Mouse (Mus musculus) hindbrain, embryonic 16.5 days (tissue): ENCODE data around the gene Spag17. TPM values are rescaled to one million over a fixed set of nuclear protein-coding genes. Genes with fewer than 3 reads are reported as not detected.

Source experiments
- ATAC-seq: fragments of 200-750 bp; cut with Nextera tagmentation; 2 replicates; pipeline ENCODE4 v1.8.0; 2017; ENCODE audit warnings: moderate TSS enrichment, moderate library complexity
- H3K27ac ChIP-seq: fragments of 300-500 bp; sonication (generic); 2 replicates; pipeline ENCODE4 v1.5.1; 2014; ENCODE audit warnings: low read depth, mild to moderate bottlenecking, control low read depth, low read length, moderate library complexity
- H3K27me3 ChIP-seq: fragments of 300-500 bp; sonication (generic); replicated peaks from 2 replicates; pipeline ENCODE4 v1.6.1; 2014; ENCODE audit warnings: low read length; ENCODE audit not compliant: control insufficient read depth, insufficient read depth
- H3K36me3 ChIP-seq: fragments of 300-500 bp; sonication (generic); 2 replicates; pipeline ENCODE4 v1.6.1; 2014; ENCODE audit warnings: mild to moderate bottlenecking, low read length, moderate library complexity, mixed read lengths; ENCODE audit not compliant: control insufficient read depth, insufficient read depth
- H3K4me1 ChIP-seq: fragments of 300-500 bp; sonication (generic); 2 replicates; pipeline ENCODE4 v1.6.1; 2014; ENCODE audit warnings: low read depth, low read length; ENCODE audit not compliant: control insufficient read depth, insufficient read depth
- H3K4me2 ChIP-seq: fragments of 300-500 bp; sonication (generic); 2 replicates; pipeline ENCODE4 v1.6.1; 2014; ENCODE audit warnings: mild to moderate bottlenecking, low read length, control low read depth, moderate library complexity
- H3K4me3 ChIP-seq: fragments of 300-500 bp; sonication (generic); 2 replicates; pipeline ENCODE4 v1.5.1; 2014; ENCODE audit warnings: mild to moderate bottlenecking, low read length, control low read depth, moderate library complexity
- H3K9ac ChIP-seq: fragments of 300-500 bp; sonication (generic); 2 replicates; pipeline ENCODE4 v1.6.1; 2014; ENCODE audit warnings: low read depth, mild to moderate bottlenecking, control low read depth, low read length, moderate library complexity
- H3K9me3 ChIP-seq: fragments of 300-500 bp; sonication (generic); 2 replicates; pipeline ENCODE4 v1.6.1; 2014; ENCODE audit warnings: mild to moderate bottlenecking, low read length, moderate library complexity; ENCODE audit not compliant: control insufficient read depth
- WGBS: fragments of 180-500 bp; shearing (Covaris S2); extraction: QIAGEN DNeasy Blood & Tissue Kit; methylation state at CpG from one replicate; pipeline ENCODE4 v1.1.7; 2014; 5-methylcytosine and 5-hydroxymethylcytosine counted together
- polyA plus RNA-seq: library from polyadenylated mRNA; unstranded; fragments of >200 nt; fragmentation: Nextera tagmentation; extraction: Ambion mirVana; gene quantifications from 2 replicates; pipeline ENCODE4 v1.2.1, GENCODE M21; 2015

Gene Spag17
- polyA plus RNA-seq, 1 experiment from 2014 or later, result 0.75 TPM

- no peaks in the 10 kb centered on the region for H3K9me3 ChIP-seq
Observed at GRCm38 (mm10) chr3:99956517-99956916, 71.3 kb downstream of the Spag17 start.

GRCm38 (mm10) chr3:99959805-99960485 is 74.7 kb downstream of the Spag17 start:
- no peak for ATAC-seq
- 62% methylated on average over 7 of the region's 7 CpGs for WGBS

More at GRCm38 (mm10) chr3:99956517-99956916, 71.3 kb downstream of the Spag17 start:
- H3K27ac ChIP-seq, result no peak overlapping the region
- no peaks in the 10 kb centered on the region for H3K27me3 ChIP-seq
- no peak overlapping the region for H3K9ac ChIP-seq
- H3K4me3 ChIP-seq, result no peak overlapping the region
- no peak for ATAC-seq
- H3K4me1 ChIP-seq, result no peaks in the 10 kb centered on the region
- no peak overlapping the region for H3K4me2 ChIP-seq
- H3K36me3 ChIP-seq, result no peaks in the 10 kb centered on the region

GRCm38 (mm10) chr3:99964345-99964744 is 79.1 kb downstream of the Spag17 start:
- no peak for ATAC-seq
- Histone ChIP-seq H3K27ac (no peak overlapping the region), H3K27me3 (no peaks in the 10 kb centered on the region), H3K4me3 (no peak overlapping the region), H3K4me1 (no peaks in the 10 kb centered on the region), H3K4me2 (no peak overlapping the region), H3K36me3 (no peaks in the 10 kb centered on the region), H3K9me3 (no peaks in the 10 kb centered on the region), H3K9ac (no peak overlapping the region)
- WGBS, result 94% methylated on average over 6 of the region's 6 CpGs

More at GRCm38 (mm10) chr3:99959805-99960485, 74.7 kb downstream of the Spag17 start:
- H3K9me3 ChIP-seq, result no peaks in the 10 kb centered on the region
- H3K27ac ChIP-seq, result no peak overlapping the region
- H3K4me1 ChIP-seq, result no peaks in the 10 kb centered on the region
- no peak overlapping the region for H3K4me2 ChIP-seq
- no peaks in the 10 kb centered on the region for H3K36me3 ChIP-seq
- H3K27me3 ChIP-seq, result no peaks in the 10 kb centered on the region
- H3K9ac ChIP-seq, result no peak overlapping the region
- H3K4me3 ChIP-seq, result no peak overlapping the region

- no peaks in the 10 kb centered on the region for H3K27me3 ChIP-seq
- no peak overlapping the region for H3K4me2 ChIP-seq
- H3K4me1 ChIP-seq, result no peaks in the 10 kb centered on the region
- no peak overlapping the region for H3K4me3 ChIP-seq
- H3K9ac ChIP-seq, result no peak overlapping the region
- no peak overlapping the region for H3K27ac ChIP-seq
- no peaks in the 10 kb centered on the region for H3K36me3 ChIP-seq
- 59% methylated on average over 4 of the region's 4 CpGs for WGBS
- ATAC-seq, result no peak
- no peaks in the 10 kb centered on the region for H3K9me3 ChIP-seq
Observed at GRCm38 (mm10) chr3:99965863-99966262, 80.7 kb downstream of the Spag17 start.

- H3K36me3 ChIP-seq, result no peaks in the 10 kb centered on the region
- no peak overlapping the region for H3K27ac ChIP-seq
- ATAC-seq, result no peak
- no peaks in the 10 kb centered on the region for H3K9me3 ChIP-seq
- no peak overlapping the region for H3K9ac ChIP-seq
- H3K27me3 ChIP-seq, result no peaks in the 10 kb centered on the region
- 67% methylated on average over 2 of the region's 2 CpGs for WGBS
- no peak overlapping the region for H3K4me2 ChIP-seq
- H3K4me1 ChIP-seq, result no peaks in the 10 kb centered on the region
- no peak overlapping the region for H3K4me3 ChIP-seq
Observed at GRCm38 (mm10) chr3:99966285-99966684, 81.1 kb downstream of the Spag17 start.

- 56% methylated on average over 5 of the region's 5 CpGs for WGBS
Observed at GRCm38 (mm10) chr3:99970766-99971165, 85.6 kb downstream of the Spag17 start.

GRCm38 (mm10) chr3:99981046-99981445 is 95.8 kb downstream of the Spag17 start:
- Histone ChIP-seq H3K27ac (no peak overlapping the region), H3K4me3 (no peak overlapping the region), H3K4me2 (no peak overlapping the region), H3K36me3 (no peaks in the 10 kb centered on the region), H3K27me3 (no peaks in the 10 kb centered on the region), H3K4me1 (no peaks in the 10 kb centered on the region), H3K9me3 (no peaks in the 10 kb centered on the region), H3K9ac (no peak overlapping the region)
- no peak for ATAC-seq
- WGBS, result 70% methylated on average over 7 of the region's 7 CpGs

More at GRCm38 (mm10) chr3:99970766-99971165, 85.6 kb downstream of the Spag17 start:
- no peaks in the 10 kb centered on the region for H3K9me3 ChIP-seq
- H3K27ac ChIP-seq, result no peak overlapping the region
- H3K4me1 ChIP-seq, result no peaks in the 10 kb centered on the region
- no peak overlapping the region for H3K4me3 ChIP-seq
- H3K4me2 ChIP-seq, result no peak overlapping the region
- ATAC-seq, result no peak
- H3K9ac ChIP-seq, result no peak overlapping the region
- H3K36me3 ChIP-seq, result no peaks in the 10 kb centered on the region
- H3K27me3 ChIP-seq, result no peaks in the 10 kb centered on the region

- H3K27ac ChIP-seq, result no peak overlapping the region
- ATAC-seq, result no peak
- H3K4me3 ChIP-seq, result no peak overlapping the region
- H3K9ac ChIP-seq, result no peak overlapping the region
- H3K27me3 ChIP-seq, result no peaks in the 10 kb centered on the region
- H3K36me3 ChIP-seq, result no peaks in the 10 kb centered on the region
- no peaks in the 10 kb centered on the region for H3K4me1 ChIP-seq
- WGBS, result 18% methylated on average over 1 of the region's 1 CpGs
- H3K4me2 ChIP-seq, result no peak overlapping the region
- no peaks in the 10 kb centered on the region for H3K9me3 ChIP-seq
Observed at GRCm38 (mm10) chr3:100004676-100005075, 119.5 kb downstream of the Spag17 start.

GRCm38 (mm10) chr3:100009807-100010206 is 124.6 kb downstream of the Spag17 start:
- H3K4me2 ChIP-seq, result no peak overlapping the region
- ATAC-seq, result no peak

More at GRCm38 (mm10) chr3:100009807-100010206, 124.6 kb downstream of the Spag17 start:
- Histone ChIP-seq H3K36me3 (no peaks in the 10 kb centered on the region), H3K4me1 (no peaks in the 10 kb centered on the region), H3K9ac (no peak overlapping the region), H3K27me3 (no peaks in the 10 kb centered on the region), H3K9me3 (no peaks in the 10 kb centered on the region), H3K27ac (no peak overlapping the region), H3K4me3 (no peak overlapping the region)
